Mouse (Mus musculus) lung, adult 2 months (tissue): ENCODE data around the gene Ptk6. TPM values are rescaled to one million over a fixed set of nuclear protein-coding genes. Genes with fewer than 3 reads are reported as not detected.

Experiments used
- DNase-seq: peaks from one replicate; pipeline ENCODE4 v3.0.0; 2022
- H3K4me1 ChIP-seq: fragments of 200-500 bp; 2 replicates; pipeline ENCODE4 v1.6.1; 2011; ENCODE audit warnings: low read length; ENCODE audit not compliant: control insufficient read depth, insufficient read depth
- H3K4me3 ChIP-seq: fragments of 200-500 bp; replicated peaks from 2 replicates; pipeline ENCODE3; 2011; ENCODE audit warnings: low read depth, mild to moderate bottlenecking, control low read depth, low read length; ENCODE audit errors: extremely low read depth
- CTCF ChIP-seq: fragments of 200-500 bp; IDR thresholded peaks from 2 replicates; pipeline ENCODE4 v1.5.1; 2011; ENCODE audit warnings: mild to moderate bottlenecking, low read length, control low read depth; ENCODE audit not compliant: insufficient read depth
- POLR2A ChIP-seq: fragments of 200-500 bp; IDR thresholded peaks from 2 replicates; pipeline ENCODE4 v1.6.1; 2011; ENCODE audit warnings: low read depth, mild to moderate bottlenecking, control low read depth, low read length, borderline replicate concordance; ENCODE audit errors: extremely low read depth
- WGBS: fragments of 180-500 bp; shearing (Covaris S2); methylation state at CpG from one replicate; pipeline ENCODE4 v1.1.7; 2018; 5-methylcytosine and 5-hydroxymethylcytosine counted together
- polyA plus RNA-seq: library from polyadenylated mRNA; depleted of rRNA; stranded (reverse); fragments of >200 nt; gene quantifications from 2 replicates; pipeline ENCODE4 v1.2.3, GENCODE M21; 2012

The Ptk6 gene
- polyA plus RNA-seq, 1 experiment: 1.6 TPM

DNA sequence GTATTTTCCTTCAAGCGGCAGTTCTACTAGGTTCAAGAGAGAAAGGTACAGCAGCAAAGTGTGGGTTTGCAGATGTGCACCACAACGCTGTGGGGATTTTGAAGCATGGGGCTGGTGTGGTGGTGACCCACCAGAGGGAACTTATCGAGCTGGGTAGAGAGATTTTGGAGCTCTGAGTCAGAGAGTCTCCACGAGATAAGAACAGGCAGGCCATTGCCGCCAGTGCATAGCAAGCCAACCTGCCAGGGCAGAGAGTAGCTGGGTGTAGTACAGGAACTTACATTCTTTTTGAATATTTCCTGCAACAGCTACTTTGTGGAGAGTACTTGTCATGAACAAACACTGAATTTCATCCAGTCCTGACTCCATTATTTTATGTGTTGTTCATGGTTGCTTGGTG is 24.1 kb downstream of the Ptk6 start:
- DNase-seq: no peak
- 63% methylated on average over 5 of the region's 5 CpGs for WGBS
- Histone ChIP-seq H3K4me1 (no peaks in the 10 kb centered on the region), H3K4me3 (no peak overlapping the region)
- TF ChIP-seq POLR2A (no peak), CTCF (no peak)

DNA sequence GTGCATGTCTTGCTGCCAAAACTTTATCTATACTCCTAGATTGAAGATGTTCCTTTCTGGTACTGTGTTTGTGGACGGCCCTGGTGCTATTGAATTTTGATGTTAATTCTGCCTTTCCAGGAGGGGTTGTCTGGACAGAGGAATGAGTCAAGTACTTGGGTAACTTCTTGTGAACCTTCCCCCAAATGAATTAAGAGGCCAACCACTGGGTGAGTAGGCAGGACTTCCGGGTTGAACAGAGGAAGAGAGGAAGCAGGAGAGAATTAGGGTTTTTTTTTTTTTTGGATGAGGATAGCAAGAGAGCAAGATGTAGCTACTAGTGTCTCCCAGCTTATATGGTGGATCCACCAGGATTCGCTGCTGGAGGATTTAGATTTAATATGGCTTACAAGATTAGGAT is 24.6 kb downstream of the Ptk6 start:
- TF ChIP-seq CTCF (no peak), POLR2A (no peak)
- H3K4me3 ChIP-seq: no peak overlapping the region
- WGBS: 74% methylated on average over 3 of the region's 3 CpGs
- no peak for DNase-seq
- no peaks in the 10 kb centered on the region for H3K4me1 ChIP-seq

DNA sequence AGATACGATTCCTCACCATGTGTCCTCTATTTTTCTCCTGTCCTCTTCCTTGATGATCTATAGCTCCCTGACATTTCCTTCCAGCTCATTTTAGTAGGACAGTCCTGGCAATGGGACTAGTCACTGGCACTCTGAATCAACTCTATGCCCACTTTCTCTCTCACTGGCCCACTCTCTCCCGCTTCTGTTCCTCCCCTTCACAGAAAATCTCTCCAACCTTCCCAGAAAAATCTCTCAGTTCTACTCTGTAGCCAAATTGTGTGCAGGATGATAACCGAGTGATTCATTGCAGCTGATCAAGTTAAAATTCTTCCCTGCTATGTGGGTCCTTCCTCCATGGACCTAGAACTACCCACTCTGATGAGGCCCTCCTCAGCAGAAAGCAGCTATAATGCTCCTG is 27.9 kb downstream of the Ptk6 start:
- no peaks in the 10 kb centered on the region for H3K4me1 ChIP-seq
- WGBS: 80% methylated on average over 3 of the region's 3 CpGs
- no peak overlapping the region for H3K4me3 ChIP-seq
- TF ChIP-seq POLR2A: no peak
- DNase-seq: no peak

- 71% methylated on average over 5 of the region's 5 CpGs for WGBS
- TF ChIP-seq CTCF (no peak), POLR2A (no peak)
- Histone ChIP-seq H3K4me3 (no peak overlapping the region), H3K4me1 (no peaks in the 10 kb centered on the region)
- DNase-seq: no peak
Observed at GRCm38 (mm10) chr2:181166469-181166868, 36.1 kb downstream of the Ptk6 start.

GRCm38 (mm10) chr2:181160821-181161220 is 41.8 kb downstream of the Ptk6 start:
- no peaks in the 10 kb centered on the region for H3K4me1 ChIP-seq
- DNase-seq: no peak
- TF ChIP-seq POLR2A: no peak
- no peak overlapping the region for H3K4me3 ChIP-seq
- 39% methylated on average over 4 of the region's 4 CpGs for WGBS

DNA sequence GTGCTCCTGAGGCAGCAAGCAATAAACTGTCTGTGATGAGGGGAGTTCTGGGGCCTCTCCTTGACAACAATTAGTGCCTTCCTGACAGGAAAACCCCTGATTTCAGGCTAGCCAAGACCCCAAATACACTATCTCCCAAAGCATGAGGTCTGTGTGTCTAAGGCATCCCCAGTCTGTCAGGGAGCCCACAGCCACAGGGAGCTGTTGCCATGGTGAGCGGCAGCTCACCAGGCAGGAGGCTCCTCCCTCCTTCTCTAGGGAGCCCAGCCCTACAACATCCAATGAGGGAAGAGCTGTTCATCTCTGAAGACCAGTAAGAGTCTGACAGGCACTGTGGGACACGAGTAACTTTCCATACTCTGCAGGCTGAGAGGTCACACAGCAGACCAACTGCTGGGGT is 42.8 kb downstream of the Ptk6 start:
- no peak overlapping the region for H3K4me3 ChIP-seq
- TF ChIP-seq POLR2A: no peak
- TF ChIP-seq CTCF: no peak
- DNase-seq: no peak
- H3K4me1 ChIP-seq: no peaks in the 10 kb centered on the region
- 7% methylated on average over 2 of the region's 2 CpGs for WGBS

- no peak for DNase-seq
- Histone ChIP-seq H3K4me1 (no peaks in the 10 kb centered on the region), H3K4me3 (no peak overlapping the region)
- 40% methylated on average over 7 of the region's 7 CpGs for WGBS
- no peak for TF ChIP-seq CTCF
- TF ChIP-seq POLR2A: no peak
Observed at GRCm38 (mm10) chr2:181159091-181159514, 43.5 kb downstream of the Ptk6 start.

DNA sequence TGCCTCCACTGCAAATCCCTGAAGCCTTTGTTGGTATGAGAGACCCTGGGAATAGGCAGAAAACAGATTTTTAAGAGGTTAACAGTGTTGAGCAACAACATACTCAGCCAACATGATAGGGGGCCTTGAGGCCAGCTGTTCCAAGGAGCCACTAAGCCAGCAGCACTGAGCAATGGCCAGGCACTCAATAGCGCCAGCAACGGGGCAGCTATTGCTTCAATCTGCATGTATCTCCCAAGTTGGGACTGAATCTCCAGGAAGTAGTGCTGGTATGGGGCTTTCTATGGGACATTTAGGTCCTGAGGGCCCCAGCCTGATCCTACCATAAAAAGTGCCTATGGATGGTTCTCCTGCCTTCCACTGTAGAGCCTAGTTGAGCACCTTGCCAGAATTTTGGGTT is 44.1 kb downstream of the Ptk6 start:
- H3K4me1 ChIP-seq: no peaks in the 10 kb centered on the region
- no peak overlapping the region for H3K4me3 ChIP-seq
- 81% methylated on average over 2 of the region's 2 CpGs for WGBS
- DNase-seq: no peak
- TF ChIP-seq POLR2A (no peak), CTCF (no peak)

DNA sequence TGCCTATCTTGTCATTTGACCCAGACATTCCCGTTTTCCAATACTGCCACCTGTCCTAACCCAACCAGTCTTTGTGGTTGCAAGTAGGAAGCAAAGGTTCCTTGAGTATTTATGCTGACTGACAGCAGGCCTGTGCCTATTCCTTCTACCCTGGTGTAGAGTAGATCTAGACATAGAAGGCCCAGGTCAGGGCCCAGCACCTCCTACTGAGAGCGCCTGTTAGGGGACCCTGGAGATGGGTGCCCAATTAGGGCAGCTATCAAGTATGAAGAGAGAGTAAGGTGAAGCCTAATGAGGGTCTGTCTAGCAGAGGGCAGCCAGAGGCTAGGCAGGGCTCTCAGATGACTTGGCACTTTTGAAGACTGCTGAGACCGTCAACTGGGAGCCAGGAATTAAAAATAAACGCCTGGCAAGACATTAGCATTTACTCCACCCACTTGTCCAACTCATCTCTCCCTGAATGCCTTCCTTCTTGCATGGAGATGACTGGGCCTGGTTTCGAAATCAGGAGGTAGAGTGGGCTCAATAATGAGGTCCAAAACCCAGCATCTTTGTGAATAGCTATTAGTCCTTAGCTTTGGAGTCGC is 44.8 kb downstream of the Ptk6 start:
- TF ChIP-seq POLR2A (no peak), CTCF (no peak)
- 66% methylated on average over 6 of the region's 6 CpGs for WGBS
- H3K4me3 ChIP-seq: no peak overlapping the region
- no peaks in the 10 kb centered on the region for H3K4me1 ChIP-seq
- no peak for DNase-seq

DNA sequence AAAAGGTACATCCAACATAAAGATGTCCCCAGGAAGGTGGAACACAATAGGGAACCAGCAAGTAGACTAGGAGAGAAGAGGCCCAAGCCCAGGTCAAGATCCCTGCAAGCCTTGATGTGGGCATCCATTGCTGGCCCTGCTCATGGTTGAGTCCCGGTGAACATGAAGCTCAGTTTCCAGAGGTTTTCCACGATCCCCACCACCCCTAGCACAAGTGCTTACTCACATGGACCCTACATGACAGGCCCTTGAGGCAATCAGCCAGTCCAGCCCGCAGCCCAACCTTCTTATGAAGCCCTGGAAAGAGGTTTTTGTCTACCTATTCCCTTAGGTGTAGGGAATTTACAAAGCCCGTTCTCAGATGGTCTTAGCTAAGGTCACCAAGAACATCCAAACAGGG is 45.4 kb downstream of the Ptk6 start:
- Histone ChIP-seq H3K4me1 (no peaks in the 10 kb centered on the region), H3K4me3 (no peak overlapping the region)
- DNase-seq: no peak
- TF ChIP-seq CTCF: no peak
- TF ChIP-seq POLR2A: no peak
- WGBS: 83% methylated on average over 4 of the region's 4 CpGs
